Mouse (Mus musculus): ENCODE measurements around the gene Rem2.

GRCm38 (mm10) chr14:54440538-54440937 is 35.4 kb upstream of the Rem2 start:
- no peak for TF ChIP-seq GATA1 (IDR thresholded peaks at IDR 0.05; ENCODE audit: low read length)
- no peak for TF ChIP-seq TAL1 (IDR thresholded peaks at IDR 0.05; ENCODE audit: low read length)

Data from erythroblast, embryonic 14.5 days (primary cell).